Mouse (Mus musculus): ENCODE data around the gene Git1.

DNA sequence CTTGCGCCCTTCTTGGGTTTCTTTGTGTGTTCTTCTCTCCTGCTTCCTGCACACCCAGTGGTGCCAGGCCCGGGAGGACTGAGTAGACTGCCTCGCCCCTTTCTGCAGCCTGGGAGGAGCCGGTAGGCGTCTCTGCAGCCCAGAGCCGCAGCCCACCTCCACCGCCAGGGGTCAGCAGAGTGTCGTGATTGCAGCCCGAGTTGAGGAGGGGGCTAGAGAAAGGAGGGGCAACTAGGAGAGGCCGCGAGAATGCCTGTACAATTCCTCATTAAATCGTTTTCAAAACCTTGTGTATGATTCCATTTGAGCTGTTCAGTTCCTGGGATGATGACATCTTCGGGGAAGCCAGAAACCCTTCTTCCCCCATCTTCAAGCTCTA is 2.2 kb upstream of the Git1 start:
- TF ChIP-seq POLR2A (IDR thresholded peaks at IDR 0.05; ENCODE audit: insufficient read depth, low read depth, low read length) (no peak), CTCF (IDR thresholded peaks at IDR 0.05; ENCODE audit: insufficient read depth, low read depth, low read length) (peak; percentile 96)
